11 mouse cellular contexts compared by ENCODE assay signal in the genomic region with DNA sequence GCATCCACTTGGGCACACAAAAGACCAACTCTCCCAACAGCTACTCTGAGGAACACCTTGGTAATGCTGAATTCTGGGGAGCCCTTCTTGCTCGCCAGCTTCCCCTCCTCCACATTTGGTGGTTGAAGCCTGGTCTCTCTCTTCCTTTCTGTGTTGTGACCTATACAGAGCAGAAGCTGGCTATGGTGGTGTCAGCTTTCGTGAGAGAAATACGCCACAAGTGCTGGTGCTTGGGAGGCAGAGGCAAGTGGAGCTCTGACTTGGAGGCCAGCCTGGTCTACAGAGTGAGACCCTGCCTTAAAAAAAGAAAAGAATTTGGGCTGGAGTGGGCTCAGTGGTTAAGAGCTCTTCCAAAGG. TPM values are rescaled to one million over a fixed set of nuclear protein-coding genes. Genes with fewer than 3 reads are reported as not detected.
A peak's percentile ranks its signal among the peaks of the same experiment; 100 is the strongest.
DNase-seq lines count a peak whose midpoint lies in the region; TF ChIP-seq lines count a peak whose summit lies in the region.
"Had no signal": no experiment of that assay in that cellular context is flagged by ENCODE, and none has a peak within 500 bp of the region (broad histone marks: within the 10 kb centered on the region; RNA-seq: fewer than 3 reads in every experiment).

No protein-coding gene starts in this region.

- TF ChIP-seq EP300 in CH12.LX (IDR thresholded peaks at IDR 0.05; ENCODE audit: low read length): 0 out of 2 replicates have a peak, but pooled peaks have one; percentile 1

- H3K4me1 ChIP-seq in kidney, adult 2 months (ENCODE audit: control insufficient read depth, insufficient read depth, low read length): peaks cover 63% of the 10 kb centered on the region
- peaks cover 37 to 90% of the 10 kb centered on the region in 2 experiments for H3K4me1 ChIP-seq in CH12.LX (ENCODE audit: control insufficient read depth in 1 of 2, insufficient read depth in 2 of 2)
- H3K4me1 ChIP-seq in brown adipose tissue, adult 24 weeks (ENCODE audit: control insufficient read depth, insufficient read depth, insufficient read length, low read length): peaks cover 60% of the 10 kb centered on the region
- H3K4me1 ChIP-seq in megakaryocyte, embryonic 14.5 days: peaks cover 96% of the 10 kb centered on the region

- no peaks in the 10 kb centered on the region for H3K9me3 ChIP-seq in CH12.LX (replicated peaks; ENCODE audit: low read length)
- H3K9me3 ChIP-seq in megakaryocyte, embryonic 14.5 days: no peaks in the 10 kb centered on the region

- peak overlapping the region; percentile 99 for H3K27ac ChIP-seq in kidney, adult 2 months (ENCODE audit: insufficient read depth, low read depth, low read length)
- H3K27ac ChIP-seq in CH12.LX (ENCODE audit: insufficient read depth, low read depth): peak overlapping the region; percentile 75
- peak overlapping the region; percentile 89 for H3K27ac ChIP-seq in brown adipose tissue, adult 24 weeks (replicated peaks; ENCODE audit: low read depth, low read length)

- no peak overlapping the region for H3K4me3 ChIP-seq in kidney, adult 2 months (ENCODE audit: insufficient read depth, low read depth, low read length)
- no peak overlapping the region for H3K4me3 ChIP-seq in CH12.LX (replicated peaks in 1 of 3; ENCODE audit: low read depth in 2 of 3, low read length in 2 of 3, poor library complexity in 1 of 3)
- no peak overlapping the region for H3K4me3 ChIP-seq in brown adipose tissue, adult 24 weeks (ENCODE audit: insufficient read depth, low read depth, low read length)
- H3K4me3 ChIP-seq in megakaryocyte, embryonic 14.5 days (replicated peaks): peak overlapping the region; percentile 81
- H3K4me3 ChIP-seq: limb, embryonic 12.5 days had no signal

- TF ChIP-seq POLR2A in kidney, adult 2 months (IDR thresholded peaks at IDR 0.05; ENCODE audit: low read depth, low read length): no peak
- TF ChIP-seq POLR2A in CH12.LX (IDR thresholded peaks at IDR 0.05; ENCODE audit: low read depth, low read length): no peak

- H3K9ac ChIP-seq in CH12.LX (ENCODE audit: insufficient read depth, low read depth): no peak overlapping the region
- H3K9ac ChIP-seq: limb, embryonic 12.5 days had no signal

- peaks cover 50% of the 10 kb centered on the region for H3K79me2 ChIP-seq in CH12.LX (replicated peaks; ENCODE audit: control insufficient read depth, extremely low read depth, insufficient read depth, poor library complexity, severe bottlenecking)

- dilution Hi-C loops in CH12.LX (cut with MboI; ENCODE audit: extremely low pct_ligation_motif_present, extremely low pct_unique_long_range_greater_than_20kb, low sequenced_read_pairs): no loop called here

- intact Hi-C loops in left cerebral cortex, postnatal 14 days (cut with DNase I): no loop called here

- H3K27me3 ChIP-seq in kidney, adult 2 months (replicated peaks; ENCODE audit: control insufficient read depth, insufficient read depth, low read length): no peaks in the 10 kb centered on the region
- H3K27me3 ChIP-seq in CH12.LX (replicated peaks): no peaks in the 10 kb centered on the region
- H3K27me3 ChIP-seq in megakaryocyte, embryonic 14.5 days (replicated peaks): no peaks in the 10 kb centered on the region
- H3K27me3 ChIP-seq: limb, embryonic 12.5 days had no signal

- H3K4me2 ChIP-seq in CH12.LX (ENCODE audit: insufficient read depth, low read depth, poor library complexity, severe bottlenecking): peak overlapping the region; percentile 47; the same call in 1 of the 2 replicates
- H3K4me2 ChIP-seq: limb, embryonic 12.5 days had no signal

- DNase-seq in kidney, adult 2 months: no peak
- no peak for DNase-seq in kidney, postnatal 10 days
- DNase-seq in CH12.LX (ENCODE audit: extremely low read depth): no peak
- no peak for DNase-seq in left cerebral cortex, postnatal 14 days (ENCODE audit: low spot score in 2 of 2)
- no peak for DNase-seq in layer of hippocampus, postnatal 36 days
- DNase-seq: adrenal gland, postnatal 36 days; cerebellum, postnatal 14 days; gastrocnemius, postnatal 14 days had no signal

- WGBS in kidney, adult 2 months: 81% methylated on average over 3 of the region's 3 CpGs

- in situ Hi-C loops in CH12.LX (cut with MboI; ENCODE audit: low pct_ligation_motif_present, low pct_unique_long_range_greater_than_20kb, low sequenced_read_pairs): no loop called here

- no peak for TF ChIP-seq RAD21 in CH12.LX (IDR thresholded peaks at IDR 0.05; ENCODE audit: low read depth, low read length)

- peaks cover 2% of the 10 kb centered on the region; the same call in 1 of the 2 replicates for H3K36me3 ChIP-seq in kidney, adult 2 months (ENCODE audit: control insufficient read depth, insufficient read depth, low read length)
- H3K36me3 ChIP-seq in CH12.LX (replicated peaks in 1 of 2; ENCODE audit: control insufficient read depth in 1 of 2, insufficient read depth in 1 of 2, low read length in 1 of 2): peaks cover 3 to 29% of the 10 kb centered on the region in 2 experiments
- H3K36me3 ChIP-seq in megakaryocyte, embryonic 14.5 days (replicated peaks; ENCODE audit: low read length): peaks cover 72% of the 10 kb centered on the region

- no peak for TF ChIP-seq CTCF in kidney, adult 2 months (conservative IDR thresholded peaks at IDR 0.05; ENCODE audit: insufficient read depth, insufficient read length, low read depth, low read length)
- TF ChIP-seq CTCF in CH12.LX (conservative IDR thresholded peaks at IDR 0.05 in 1 of 2, IDR thresholded peaks at IDR 0.05 in 1 of 2; ENCODE audit: low read depth in 2 of 2, low read length in 2 of 2): no peak

TF ChIP-seq in CH12.LX, 34 proteins besides CTCF, POLR2A, EP300 and RAD21:
- no peak for TF ChIP-seq ZMIZ1 (IDR thresholded peaks at IDR 0.05; ENCODE audit: low read depth, low read length)
- TF ChIP-seq CHD2 (IDR thresholded peaks at IDR 0.05; ENCODE audit: low read length): 0 out of 2 replicates have a peak, but pooled peaks have one; percentile 11
TF ChIP-seq in CH12.LX: peak in this region for 1.

RNA-seq across cellular contexts. Expression of a gene that starts 10.7 kb away (rescaled TPM):
- 31.9 and 43.0 TPM in 2 replicates for polyA plus RNA-seq in kidney, adult 2 months (2012; rRNA removed)
- total RNA-seq in CH12.LX (2012; rRNA removed): 95.9 and 114 TPM in 2 replicates
- total RNA-seq in CH12.LX (2014; rRNA removed): 223 and 225 TPM in 2 replicates
- 188 and 197 TPM in 2 replicates for polyA plus RNA-seq in CH12.LX (2012; ENCODE audit: insufficient read length, low read depth)
- 56.1 and 61.6 TPM in 2 replicates for polyA plus RNA-seq in brown adipose tissue, adult 24 weeks (2012; ENCODE audit: insufficient read depth, insufficient read length, missing spikeins)
- 222 and 245 TPM in 2 replicates for polyA plus RNA-seq in megakaryocyte, embryonic 14.5 days (2012; ENCODE audit: insufficient read depth, low replicate concordance)
- 10 to 100 TPM; 58.6 to 69.2 TPM for total RNA-seq in left cerebral cortex, postnatal 14 days (2021)
- total RNA-seq in layer of hippocampus, postnatal 36 days (2021): 10 to 100 TPM; 60.8 to 61.3 TPM

RNA-seq across cellular contexts. Expression of a gene that starts 18.4 kb away (rescaled TPM):
- polyA plus RNA-seq in kidney, adult 2 months (2012; rRNA removed): 5.2 and 6.0 TPM in 2 replicates
- total RNA-seq in CH12.LX (2012; rRNA removed): 0.85 and 1.1 TPM in 2 replicates
- not detected in 2 replicates for total RNA-seq in CH12.LX (2014; rRNA removed)
- 0.10 TPM in 1 of 2 replicates, not detected in the other for polyA plus RNA-seq in CH12.LX (2012; ENCODE audit: insufficient read length, low read depth)
- 2.5 and 6.6 TPM in 2 replicates for polyA plus RNA-seq in brown adipose tissue, adult 24 weeks (2012; ENCODE audit: insufficient read depth, insufficient read length, missing spikeins)
- 0.83 TPM in 1 of 2 replicates, not detected in the other for polyA plus RNA-seq in megakaryocyte, embryonic 14.5 days (2012; ENCODE audit: insufficient read depth, low replicate concordance)
- 1 to 10 TPM; 2.0 TPM for total RNA-seq in left cerebral cortex, postnatal 14 days (2021)
- 1 to 10 TPM; 5.0 to 5.1 TPM for total RNA-seq in layer of hippocampus, postnatal 36 days (2021)

RNA-seq across cellular contexts. Expression of a gene that starts 44.5 kb away (rescaled TPM):
- polyA plus RNA-seq in kidney, adult 2 months (2012; rRNA removed): 9.9 and 13.2 TPM in 2 replicates
- total RNA-seq in CH12.LX (2012; rRNA removed) (51.5 and 53.9 TPM in 2 replicates), CH12.LX (2014; rRNA removed) (57.8 and 60.8 TPM in 2 replicates)
- 58.4 and 62.6 TPM in 2 replicates for polyA plus RNA-seq in CH12.LX (2012; ENCODE audit: insufficient read length, low read depth)
- polyA plus RNA-seq in brown adipose tissue, adult 24 weeks (2012; ENCODE audit: insufficient read depth, insufficient read length, missing spikeins): 38.4 and 51.4 TPM in 2 replicates
- 21.1 and 41.0 TPM in 2 replicates for polyA plus RNA-seq in megakaryocyte, embryonic 14.5 days (2012; ENCODE audit: insufficient read depth, low replicate concordance)
- 100 to 1,000 TPM; 332 to 337 TPM for total RNA-seq in left cerebral cortex, postnatal 14 days (2021)
- 100 to 1,000 TPM; 310 TPM for total RNA-seq in layer of hippocampus, postnatal 36 days (2021)
